Mouse (Mus musculus): ENCODE measurements at regions not wholly inside any gene's neighbourhood (a gene's known extent, or its start where the extent isn't known, plus 50 kb on each side); places are given as distances from the start of the nearest gene placed in this dataset.

GRCm38 (mm10) chr1:186376906-186377623 is 260.0 kb upstream of the Lyplal1 start:
- no peak for DNase-seq (ENCODE audit: low spot score in 2 of 2)

GRCm38 (mm10) chr1:186374009-186374649 is 257.0 kb upstream of the Lyplal1 start:
- no peak for DNase-seq (ENCODE audit: low spot score in 2 of 2)

- DNase-seq (ENCODE audit: low spot score in 2 of 2) = no peak
Measured at GRCm38 (mm10) chr1:186373386-186373785, 256.3 kb upstream of the Lyplal1 start.

GRCm38 (mm10) chr1:186372770-186373353 is 255.8 kb upstream of the Lyplal1 start:
- no peak for DNase-seq (ENCODE audit: low spot score in 2 of 2)

- no peak for DNase-seq (ENCODE audit: low spot score in 2 of 2)
Measured at GRCm38 (mm10) chr1:186363356-186363755, 246.2 kb upstream of the Lyplal1 start.

GRCm38 (mm10) chr1:186358011-186358670 is 241.0 kb upstream of the Lyplal1 start:
- no peak for DNase-seq (ENCODE audit: low spot score in 2 of 2)

GRCm38 (mm10) chr1:186354742-186355141 is 237.6 kb upstream of the Lyplal1 start:
- no peak for DNase-seq (ENCODE audit: low spot score in 2 of 2)

GRCm38 (mm10) chr1:186354072-186354471 is 237.0 kb upstream of the Lyplal1 start:
- no peak for DNase-seq (ENCODE audit: low spot score in 2 of 2)

- DNase-seq (ENCODE audit: low spot score in 2 of 2) = no peak
Measured at GRCm38 (mm10) chr1:186350381-186350780, 233.3 kb upstream of the Lyplal1 start.

- no peak for DNase-seq (ENCODE audit: low spot score in 2 of 2)
Measured at GRCm38 (mm10) chr1:186349966-186350365, 232.9 kb upstream of the Lyplal1 start.

GRCm38 (mm10) chr1:186347413-186348147 is 230.5 kb upstream of the Lyplal1 start:
- no peak for DNase-seq (ENCODE audit: low spot score in 2 of 2)

- peak in 1 of 2 experiments; percentile 24 for DNase-seq (ENCODE audit: low spot score in 2 of 2)
Measured at GRCm38 (mm10) chr1:186345449-186345848, 228.3 kb upstream of the Lyplal1 start.

GRCm38 (mm10) chr1:186342931-186343506 is 225.9 kb upstream of the Lyplal1 start:
- DNase-seq (ENCODE audit: low spot score in 2 of 2) = no peak

GRCm38 (mm10) chr1:186342391-186342790 is 225.3 kb upstream of the Lyplal1 start:
- no peak for DNase-seq (ENCODE audit: low spot score in 2 of 2)

- no peak for DNase-seq (ENCODE audit: low spot score in 2 of 2)
Measured at GRCm38 (mm10) chr1:186341878-186342277, 224.8 kb upstream of the Lyplal1 start.

- DNase-seq (ENCODE audit: low spot score in 2 of 2) = peak in 1 of 2 experiments; percentile 7
Measured at GRCm38 (mm10) chr1:186340701-186341100, 223.6 kb upstream of the Lyplal1 start.

GRCm38 (mm10) chr1:186317285-186317684 is 200.2 kb upstream of the Lyplal1 start:
- no peak for DNase-seq (ENCODE audit: low spot score in 2 of 2)

- no peak for DNase-seq (ENCODE audit: low spot score in 2 of 2)
Measured at GRCm38 (mm10) chr1:186314180-186314579, 197.1 kb upstream of the Lyplal1 start.

- DNase-seq (ENCODE audit: low spot score in 2 of 2) = no peak
Measured at GRCm38 (mm10) chr1:186312698-186313097, 195.6 kb upstream of the Lyplal1 start.

- DNase-seq (ENCODE audit: low spot score in 2 of 2) = no peak
Measured at GRCm38 (mm10) chr1:186312008-186312407, 194.9 kb upstream of the Lyplal1 start.

- no peak for DNase-seq (ENCODE audit: low spot score in 2 of 2)
Measured at GRCm38 (mm10) chr1:186307627-186308026, 190.5 kb upstream of the Lyplal1 start.

All from right cerebral cortex, postnatal 36 days (tissue).